Mouse (Mus musculus): ENCODE measurements at regions not wholly inside any gene's neighbourhood (a gene's known extent, or its start where the extent isn't known, plus 50 kb on each side); places are given as distances from the start of the nearest gene placed in this dataset.

- Histone ChIP-seq H3K4me3 (ENCODE audit: low read depth, low read length) (no peak overlapping the region), H3K27ac (ENCODE audit: low read depth) (no peak overlapping the region), H3K4me2 (ENCODE audit: low read depth, low read length) (no peak overlapping the region), H3K9ac (replicated peaks; ENCODE audit: low read depth, low read length) (no peak overlapping the region), H3K9me3 (replicated peaks; ENCODE audit: control insufficient read depth, low read length) (no peaks in the 10 kb centered on the region), H3K27me3 (ENCODE audit: control insufficient read depth, insufficient read depth, low read length) (no peaks in the 10 kb centered on the region), H3K36me3 (replicated peaks; ENCODE audit: control insufficient read depth, insufficient read depth, low read length) (no peaks in the 10 kb centered on the region), H3K4me1 (ENCODE audit: control insufficient read depth, insufficient read depth) (0 out of 2 replicates have a peak, but pooled peaks cover 3% of the 10 kb centered on the region)
- TF ChIP-seq CTCF (IDR thresholded peaks at IDR 0.05; ENCODE audit: low read depth) (no peak), EP300 (IDR thresholded peaks at IDR 0.05; ENCODE audit: low read depth) (no peak)
- ATAC-seq (ENCODE audit: insufficient read depth, low read depth): no peak
- no peak for DNase-seq (ENCODE audit: low spot score)
Measured at GRCm38 (mm10) chr19:20217389-20217788, 173.4 kb downstream of the Anxa1 start.

DNA sequence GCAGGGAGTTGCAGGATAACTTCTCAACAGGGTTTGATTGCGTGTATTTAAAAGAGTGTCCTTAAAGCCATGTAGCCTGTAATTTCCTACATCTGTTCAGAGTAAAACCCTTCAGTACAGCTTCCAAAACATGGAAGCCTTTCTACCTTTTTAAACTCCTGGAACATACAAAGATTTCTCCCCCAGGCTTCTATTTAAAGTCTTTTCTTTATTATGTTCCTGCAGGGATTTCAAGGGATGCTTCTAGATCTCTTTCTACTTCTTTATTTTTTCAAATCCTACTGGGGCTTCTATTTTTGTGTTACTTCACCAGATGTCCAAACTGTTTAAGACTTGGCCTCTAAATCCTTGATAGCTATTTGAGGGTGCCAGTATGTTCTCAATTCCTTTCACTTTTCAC lies 196.2 kb downstream of the Anxa1 start:
- Histone ChIP-seq H3K27me3 (ENCODE audit: control insufficient read depth, insufficient read depth, low read length) (no peaks in the 10 kb centered on the region), H3K4me1 (ENCODE audit: control insufficient read depth, insufficient read depth) (no peaks in the 10 kb centered on the region), H3K9me3 (replicated peaks; ENCODE audit: control insufficient read depth, low read length) (no peaks in the 10 kb centered on the region), H3K9ac (replicated peaks; ENCODE audit: low read depth, low read length) (no peak overlapping the region), H3K36me3 (replicated peaks; ENCODE audit: control insufficient read depth, insufficient read depth, low read length) (no peaks in the 10 kb centered on the region), H3K4me2 (ENCODE audit: low read depth, low read length) (no peak overlapping the region), H3K27ac (ENCODE audit: low read depth) (no peak overlapping the region), H3K4me3 (ENCODE audit: low read depth, low read length) (no peak overlapping the region)
- TF ChIP-seq EP300 (IDR thresholded peaks at IDR 0.05; ENCODE audit: low read depth) (no peak), CTCF (IDR thresholded peaks at IDR 0.05; ENCODE audit: low read depth) (no peak)
- ATAC-seq (ENCODE audit: insufficient read depth, low read depth): no peak
- DNase-seq (ENCODE audit: low spot score): no peak
- 79% methylated on average over 1 of the region's 1 CpGs for WGBS

- ATAC-seq (ENCODE audit: insufficient read depth, low read depth) (no peak), DNase-seq (ENCODE audit: low spot score) (no peak)
- H3K4me3 ChIP-seq (ENCODE audit: low read depth, low read length): no peak overlapping the region
- H3K4me2 ChIP-seq (ENCODE audit: low read depth, low read length): no peak overlapping the region
- H3K27me3 ChIP-seq (ENCODE audit: control insufficient read depth, insufficient read depth, low read length): no peaks in the 10 kb centered on the region
- no peak overlapping the region for H3K27ac ChIP-seq (ENCODE audit: low read depth)
- no peaks in the 10 kb centered on the region for H3K36me3 ChIP-seq (replicated peaks; ENCODE audit: control insufficient read depth, insufficient read depth, low read length)
- H3K9me3 ChIP-seq (replicated peaks; ENCODE audit: control insufficient read depth, low read length): no peaks in the 10 kb centered on the region
- no peaks in the 10 kb centered on the region for H3K4me1 ChIP-seq (ENCODE audit: control insufficient read depth, insufficient read depth)
- 65% methylated on average over 4 of the region's 4 CpGs for WGBS
- H3K9ac ChIP-seq (replicated peaks; ENCODE audit: low read depth, low read length): no peak overlapping the region
- no peak for TF ChIP-seq EP300 (IDR thresholded peaks at IDR 0.05; ENCODE audit: low read depth)
- TF ChIP-seq CTCF (IDR thresholded peaks at IDR 0.05; ENCODE audit: low read depth): no peak
Measured at GRCm38 (mm10) chr19:20181854-20182253, 208.9 kb downstream of the Anxa1 start.

- no peak for TF ChIP-seq EP300 (IDR thresholded peaks at IDR 0.05; ENCODE audit: low read depth)
- TF ChIP-seq CTCF (IDR thresholded peaks at IDR 0.05; ENCODE audit: low read depth): no peak
- Histone ChIP-seq H3K27me3 (ENCODE audit: control insufficient read depth, insufficient read depth, low read length) (no peaks in the 10 kb centered on the region), H3K9ac (replicated peaks; ENCODE audit: low read depth, low read length) (no peak overlapping the region), H3K36me3 (replicated peaks; ENCODE audit: control insufficient read depth, insufficient read depth, low read length) (no peaks in the 10 kb centered on the region), H3K27ac (ENCODE audit: low read depth) (no peak overlapping the region), H3K4me2 (ENCODE audit: low read depth, low read length) (no peak overlapping the region), H3K4me1 (ENCODE audit: control insufficient read depth, insufficient read depth) (no peaks in the 10 kb centered on the region), H3K9me3 (replicated peaks; ENCODE audit: control insufficient read depth, low read length) (no peaks in the 10 kb centered on the region), H3K4me3 (ENCODE audit: low read depth, low read length) (no peak overlapping the region)
- no peak for DNase-seq (ENCODE audit: low spot score)
- 72% methylated on average over 1 of the region's 1 CpGs for WGBS
- ATAC-seq (ENCODE audit: insufficient read depth, low read depth): no peak
Measured at GRCm38 (mm10) chr19:20161502-20161901, 229.2 kb downstream of the Anxa1 start.

DNA sequence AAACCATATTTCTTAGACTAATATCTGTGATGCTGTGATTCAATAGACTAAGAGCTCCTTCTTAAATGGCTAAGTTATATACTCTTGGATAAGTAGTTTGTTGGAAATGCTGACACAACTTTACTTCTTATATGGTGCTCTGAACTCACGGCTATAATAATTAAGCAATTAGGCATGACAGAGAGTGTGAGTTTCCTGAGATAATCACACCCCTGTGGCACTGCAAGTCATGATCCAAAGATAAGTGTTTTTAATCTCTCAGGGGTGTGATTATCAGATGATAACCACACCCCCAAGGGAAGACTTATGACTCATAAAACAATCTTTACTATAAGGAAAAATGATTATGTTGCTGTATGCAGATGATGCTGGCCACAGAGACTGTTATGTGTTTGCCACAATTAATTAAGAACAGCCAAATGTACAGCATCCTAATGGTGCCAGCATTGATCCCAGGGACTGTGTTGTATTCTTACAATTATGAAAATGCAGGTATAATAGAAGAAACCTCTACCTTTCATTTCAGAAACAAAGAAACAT lies 234.3 kb downstream of the Anxa1 start:
- DNase-seq (ENCODE audit: low spot score): no peak

GRCm38 (mm10) chr19:20139506-20139905 lies 251.2 kb downstream of the Anxa1 start:
- Histone ChIP-seq H3K4me3 (ENCODE audit: low read depth, low read length) (no peak overlapping the region), H3K36me3 (replicated peaks; ENCODE audit: control insufficient read depth, insufficient read depth, low read length) (no peaks in the 10 kb centered on the region), H3K9me3 (replicated peaks; ENCODE audit: control insufficient read depth, low read length) (peaks cover 5% of the 10 kb centered on the region; the same call in 1 of the 2 replicates), H3K9ac (replicated peaks; ENCODE audit: low read depth, low read length) (no peak overlapping the region), H3K4me1 (ENCODE audit: control insufficient read depth, insufficient read depth) (no peaks in the 10 kb centered on the region), H3K27ac (ENCODE audit: low read depth) (no peak overlapping the region), H3K4me2 (ENCODE audit: low read depth, low read length) (no peak overlapping the region), H3K27me3 (ENCODE audit: control insufficient read depth, insufficient read depth, low read length) (no peaks in the 10 kb centered on the region)
- TF ChIP-seq EP300 (IDR thresholded peaks at IDR 0.05; ENCODE audit: low read depth) (no peak), CTCF (IDR thresholded peaks at IDR 0.05; ENCODE audit: low read depth) (no peak)
- WGBS: 86% methylated on average over 12 of the region's 12 CpGs
- ATAC-seq (ENCODE audit: insufficient read depth, low read depth) (no peak), DNase-seq (ENCODE audit: low spot score) (no peak)

More for the DNA sequence above, 234.3 kb downstream of the Anxa1 start:
- Histone ChIP-seq H3K27ac (ENCODE audit: low read depth) (no peak overlapping the region), H3K4me1 (ENCODE audit: control insufficient read depth, insufficient read depth) (no peaks in the 10 kb centered on the region), H3K4me3 (ENCODE audit: low read depth, low read length) (no peak overlapping the region), H3K9ac (replicated peaks; ENCODE audit: low read depth, low read length) (no peak overlapping the region), H3K4me2 (ENCODE audit: low read depth, low read length) (no peak overlapping the region), H3K9me3 (replicated peaks; ENCODE audit: control insufficient read depth, low read length) (no peaks in the 10 kb centered on the region), H3K27me3 (ENCODE audit: control insufficient read depth, insufficient read depth, low read length) (no peaks in the 10 kb centered on the region), H3K36me3 (replicated peaks; ENCODE audit: control insufficient read depth, insufficient read depth, low read length) (no peaks in the 10 kb centered on the region)
- no peak for ATAC-seq (ENCODE audit: insufficient read depth, low read depth)
- no peak for TF ChIP-seq EP300 (IDR thresholded peaks at IDR 0.05; ENCODE audit: low read depth)
- TF ChIP-seq CTCF (IDR thresholded peaks at IDR 0.05; ENCODE audit: low read depth): no peak
- 70% methylated on average over 1 of the region's 1 CpGs for WGBS
